Mouse (Mus musculus) heart, embryonic 15.5 days (tissue): Measurements from ENCODE around the gene Mrpl51. TPM values are rescaled to one million over a fixed set of nuclear protein-coding genes. Genes with fewer than 3 reads are reported as not detected.
A peak's percentile ranks its signal among the peaks of the same experiment; 100 is the strongest.

Experiments
- ATAC-seq: fragments of 200-750 bp; cut with Nextera tagmentation; replicated peaks from 2 replicates; pipeline ENCODE4 v1.8.0; 2017; ENCODE audit warnings: low read depth, moderate TSS enrichment; ENCODE audit not compliant: insufficient number of reproducible peaks, insufficient read depth, low FRiP score
- H3K27ac ChIP-seq: fragments of 300-500 bp; sonication (generic); 2 replicates; pipeline ENCODE4 v1.5.1; 2015; ENCODE audit warnings: mild to moderate bottlenecking, inconsistent platforms
- H3K27me3 ChIP-seq: fragments of 300-500 bp; sonication (generic); 2 replicates; pipeline ENCODE4 v1.6.1; 2015; ENCODE audit warnings: inconsistent platforms
- H3K36me3 ChIP-seq: fragments of 300-500 bp; sonication (generic); 2 replicates; pipeline ENCODE4 v1.6.1; 2015; ENCODE audit warnings: mild to moderate bottlenecking, inconsistent platforms
- H3K4me1 ChIP-seq: fragments of 300-500 bp; sonication (generic); replicated peaks from 2 replicates; pipeline ENCODE4 v1.6.1; 2015; ENCODE audit warnings: inconsistent platforms
- H3K4me2 ChIP-seq: fragments of 300-500 bp; sonication (generic); 2 replicates; pipeline ENCODE4 v1.6.1; 2015; ENCODE audit warnings: inconsistent platforms, mild to moderate bottlenecking, moderate library complexity
- H3K4me3 ChIP-seq: fragments of 300-500 bp; sonication (generic); 2 replicates; pipeline ENCODE4 v1.5.1; 2015; ENCODE audit warnings: mild to moderate bottlenecking, inconsistent platforms
- H3K9ac ChIP-seq: fragments of 300-500 bp; sonication (generic); 2 replicates; pipeline ENCODE4 v1.6.1; 2015; ENCODE audit warnings: mild to moderate bottlenecking, inconsistent platforms
- H3K9me3 ChIP-seq: fragments of 300-500 bp; sonication (generic); replicated peaks from 2 replicates; pipeline ENCODE4 v1.6.1; 2016; ENCODE audit warnings: inconsistent platforms
- WGBS: fragments of 180-500 bp; shearing (Covaris S2); methylation state at CpG from one replicate; pipeline ENCODE4 v1.1.7; 2015; ENCODE audit warnings: mixed read lengths; 5-methylcytosine and 5-hydroxymethylcytosine counted together
- polyA plus RNA-seq: library from polyadenylated mRNA; unstranded; fragments of >200 nt; fragmentation: Nextera tagmentation; extraction: Ambion mirVana; gene quantifications from 2 replicates; pipeline ENCODE4 v1.2.1, GENCODE M21; 2015

The Mrpl51 gene
- polyA plus RNA-seq, 1 experiment from 2014 or later = 272 TPM

GRCm38 (mm10) chr6:125149569-125149950, 42.0 kb upstream of the Mrpl51 start:
- Histone ChIP-seq H3K4me2 (peak overlapping the region; percentile 75), H3K4me1 (peaks cover 54% of the 10 kb centered on the region), H3K36me3 (peaks cover 21% of the 10 kb centered on the region; the same call in 1 of the 2 replicates), H3K9me3 (no peaks in the 10 kb centered on the region), H3K9ac (peak overlapping the region; percentile 46), H3K4me3 (0 out of 2 replicates have a peak overlapping the region, but pooled peaks have one; percentile 74), H3K27me3 (no peaks in the 10 kb centered on the region), H3K27ac (peak overlapping the region; percentile 95)
- no peak for ATAC-seq
- 56% methylated on average over 7 of the region's 7 CpGs for WGBS

- no peak for ATAC-seq
- Histone ChIP-seq H3K27me3 (no peaks in the 10 kb centered on the region), H3K36me3 (peaks cover 25% of the 10 kb centered on the region; the same call in 1 of the 2 replicates), H3K9ac (no peak overlapping the region), H3K4me3 (no peak overlapping the region), H3K27ac (no peak overlapping the region), H3K4me2 (no peak overlapping the region), H3K4me1 (peaks cover 30% of the 10 kb centered on the region), H3K9me3 (no peaks in the 10 kb centered on the region)
- 72% methylated on average over 22 of the region's 22 CpGs for WGBS
Observed at GRCm38 (mm10) chr6:125152212-125153017, 39.2 kb upstream of the Mrpl51 start.

- Histone ChIP-seq H3K27ac (no peak overlapping the region), H3K4me1 (peaks cover 24% of the 10 kb centered on the region), H3K36me3 (peaks cover 25% of the 10 kb centered on the region; the same call in 1 of the 2 replicates), H3K9me3 (no peaks in the 10 kb centered on the region), H3K27me3 (no peaks in the 10 kb centered on the region), H3K4me2 (no peak overlapping the region), H3K9ac (no peak overlapping the region), H3K4me3 (no peak overlapping the region)
- 82% methylated on average over 5 of the region's 5 CpGs for WGBS
- ATAC-seq = no peak
Observed at GRCm38 (mm10) chr6:125153018-125153389, 38.6 kb upstream of the Mrpl51 start.

- no peak overlapping the region for H3K4me2 ChIP-seq
- peaks cover 25% of the 10 kb centered on the region; the same call in 1 of the 2 replicates for H3K36me3 ChIP-seq
- peaks cover 18% of the 10 kb centered on the region for H3K4me1 ChIP-seq
Observed at GRCm38 (mm10) chr6:125153682-125154081, 37.9 kb upstream of the Mrpl51 start.

GRCm38 (mm10) chr6:125154550-125154949, 37.1 kb upstream of the Mrpl51 start:
- ATAC-seq = no peak
- Histone ChIP-seq H3K9me3 (no peaks in the 10 kb centered on the region), H3K27me3 (no peaks in the 10 kb centered on the region), H3K27ac (no peak overlapping the region), H3K4me1 (peaks cover 9% of the 10 kb centered on the region), H3K4me2 (no peak overlapping the region), H3K36me3 (peaks cover 33% of the 10 kb centered on the region; the same call in 1 of the 2 replicates), H3K9ac (no peak overlapping the region), H3K4me3 (no peak overlapping the region)

More at GRCm38 (mm10) chr6:125153682-125154081, 37.9 kb upstream of the Mrpl51 start:
- no peak overlapping the region for H3K9ac ChIP-seq
- H3K27me3 ChIP-seq = no peaks in the 10 kb centered on the region
- no peak for ATAC-seq
- no peaks in the 10 kb centered on the region for H3K9me3 ChIP-seq
- WGBS = 88% methylated on average over 4 of the region's 4 CpGs
- no peak overlapping the region for H3K27ac ChIP-seq
- no peak overlapping the region for H3K4me3 ChIP-seq

- H3K27ac ChIP-seq = no peak overlapping the region
- peaks cover 8% of the 10 kb centered on the region for H3K4me1 ChIP-seq
- H3K36me3 ChIP-seq = peaks cover 34% of the 10 kb centered on the region; the same call in 1 of the 2 replicates
- WGBS = 89% methylated on average over 8 of the region's 8 CpGs
- H3K4me3 ChIP-seq = no peak overlapping the region
- H3K9me3 ChIP-seq = no peaks in the 10 kb centered on the region
- H3K9ac ChIP-seq = no peak overlapping the region
- H3K27me3 ChIP-seq = no peaks in the 10 kb centered on the region
- H3K4me2 ChIP-seq = no peak overlapping the region
- ATAC-seq = no peak
Observed at GRCm38 (mm10) chr6:125155262-125155661, 36.3 kb upstream of the Mrpl51 start.

- Histone ChIP-seq H3K27me3 (no peaks in the 10 kb centered on the region), H3K27ac (no peak overlapping the region), H3K4me2 (no peak overlapping the region), H3K4me1 (peaks cover 16% of the 10 kb centered on the region), H3K36me3 (peaks cover 39% of the 10 kb centered on the region; the same call in 1 of the 2 replicates), H3K9ac (no peak overlapping the region), H3K9me3 (no peaks in the 10 kb centered on the region), H3K4me3 (no peak overlapping the region)
- no peak for ATAC-seq
- 91% methylated on average over 3 of the region's 3 CpGs for WGBS
Observed at GRCm38 (mm10) chr6:125156491-125156890, 35.1 kb upstream of the Mrpl51 start.

- Histone ChIP-seq H3K36me3 (peaks cover 36% of the 10 kb centered on the region; the same call in 1 of the 2 replicates), H3K9ac (no peak overlapping the region; the same call in 1 of the 2 replicates), H3K9me3 (no peaks in the 10 kb centered on the region), H3K4me2 (no peak overlapping the region), H3K4me1 (peaks cover 20% of the 10 kb centered on the region), H3K4me3 (no peak overlapping the region), H3K27me3 (no peaks in the 10 kb centered on the region), H3K27ac (no peak overlapping the region; the same call in 1 of the 2 replicates)
- 69% methylated on average over 7 of the region's 7 CpGs for WGBS
- ATAC-seq = no peak
Observed at GRCm38 (mm10) chr6:125156903-125157614, 34.5 kb upstream of the Mrpl51 start.

- H3K9me3 ChIP-seq = no peaks in the 10 kb centered on the region
- no peak for ATAC-seq
- H3K27ac ChIP-seq = no peak overlapping the region
- H3K9ac ChIP-seq = no peak overlapping the region
- no peaks in the 10 kb centered on the region for H3K27me3 ChIP-seq
- no peak overlapping the region for H3K4me3 ChIP-seq
- WGBS = 83% methylated on average over 15 of the region's 15 CpGs
- H3K36me3 ChIP-seq = peaks cover 29% of the 10 kb centered on the region
- H3K4me2 ChIP-seq = no peak overlapping the region
- H3K4me1 ChIP-seq = peaks cover 36% of the 10 kb centered on the region
Observed at GRCm38 (mm10) chr6:125158944-125159492, 32.6 kb upstream of the Mrpl51 start.

GRCm38 (mm10) chr6:125159773-125160557, 31.6 kb upstream of the Mrpl51 start:
- 75% methylated on average over 7 of the region's 7 CpGs for WGBS
- Histone ChIP-seq H3K36me3 (peaks cover 32% of the 10 kb centered on the region), H3K9ac (no peak overlapping the region)

GRCm38 (mm10) chr6:125160558-125160853, 31.1 kb upstream of the Mrpl51 start:
- Histone ChIP-seq H3K36me3 (peaks cover 32% of the 10 kb centered on the region), H3K9ac (no peak overlapping the region), H3K27ac (peak overlapping the region; percentile 85), H3K4me2 (no peak overlapping the region), H3K4me1 (peaks cover 39% of the 10 kb centered on the region), H3K4me3 (no peak overlapping the region), H3K27me3 (no peaks in the 10 kb centered on the region), H3K9me3 (no peaks in the 10 kb centered on the region)
- WGBS = 35% methylated on average over 10 of the region's 10 CpGs
- no peak for ATAC-seq

More at GRCm38 (mm10) chr6:125159773-125160557, 31.6 kb upstream of the Mrpl51 start:
- no peak for ATAC-seq
- Histone ChIP-seq H3K9me3 (no peaks in the 10 kb centered on the region), H3K4me3 (no peak overlapping the region), H3K4me2 (no peak overlapping the region), H3K27me3 (no peaks in the 10 kb centered on the region), H3K4me1 (peaks cover 39% of the 10 kb centered on the region), H3K27ac (peak overlapping the region; percentile 85)
